Mouse (Mus musculus) kidney, postnatal 0 days (tissue): ENCODE measurements at regions not wholly inside any gene's neighbourhood (a gene's known extent, or its start where the extent isn't known, plus 50 kb on each side); places are given as distances from the start of the nearest gene placed in this dataset.

Source experiments
- ATAC-seq: fragments of 200-750 bp; cut with Nextera tagmentation; replicated peaks from 2 replicates; pipeline ENCODE4 v1.8.0; 2017; ENCODE audit warnings: low read depth, moderate number of reproducible peaks, moderate TSS enrichment, moderate library complexity; ENCODE audit not compliant: low FRiP score
- DNase-seq: peaks from one replicate; pipeline ENCODE4 v3.0.0-alpha.2; 2016; ENCODE audit warnings: low spot score
- H3K27ac ChIP-seq: fragments of 300-500 bp; sonication (generic); 2 replicates; pipeline ENCODE4 v1.5.1; 2014; ENCODE audit warnings: mild to moderate bottlenecking
- H3K27me3 ChIP-seq: fragments of 300-500 bp; sonication (generic); 2 replicates; pipeline ENCODE4 v1.6.1; 2014; ENCODE audit warnings: low read length, mixed read lengths; ENCODE audit not compliant: insufficient read depth
- H3K36me3 ChIP-seq: fragments of 300-500 bp; sonication (generic); 2 replicates; pipeline ENCODE4 v1.6.1; 2014; ENCODE audit warnings: low read length, mixed read lengths; ENCODE audit not compliant: insufficient read depth
- H3K4me1 ChIP-seq: fragments of 300-500 bp; sonication (generic); replicated peaks from 2 replicates; pipeline ENCODE4 v1.6.1; 2014; ENCODE audit warnings: antibody characterized with exemption, low read length, mixed read lengths; ENCODE audit not compliant: insufficient read depth
- H3K4me2 ChIP-seq: fragments of 300-500 bp; sonication (generic); 2 replicates; pipeline ENCODE4 v1.6.1; 2014; ENCODE audit warnings: mild to moderate bottlenecking, low read length, moderate library complexity, mixed read lengths
- H3K4me3 ChIP-seq: fragments of 300-500 bp; sonication (generic); replicated peaks from 2 replicates; pipeline ENCODE4 v1.5.1; 2014; ENCODE audit warnings: low read depth, low read length
- H3K9ac ChIP-seq: fragments of 300-500 bp; sonication (generic); 2 replicates; pipeline ENCODE4 v1.6.1; 2014; ENCODE audit warnings: low read depth, low read length
- H3K9me3 ChIP-seq: fragments of 300-500 bp; sonication (generic); replicated peaks from 2 replicates; pipeline ENCODE4 v1.6.1; 2016; ENCODE audit warnings: low read length, inconsistent platforms, mixed read lengths
- CTCF ChIP-seq: IDR thresholded peaks from 2 replicates; pipeline ENCODE4 v1.5.1; 2016; ENCODE audit warnings: antibody characterized with exemption, low read depth, mild to moderate bottlenecking, moderate library complexity
- WGBS: fragments of 180-500 bp; shearing (Covaris S2); extraction: QIAGEN DNeasy Blood & Tissue Kit; methylation state at CpG from one replicate; pipeline ENCODE4 v1.1.7; 2014; 5-methylcytosine and 5-hydroxymethylcytosine counted together

- no peak overlapping the region for H3K4me2 ChIP-seq
- TF ChIP-seq CTCF: no peak
- H3K9ac ChIP-seq: no peak overlapping the region
- peaks cover 7% of the 10 kb centered on the region; the same call in 1 of the 2 replicates for H3K4me1 ChIP-seq
- no peaks in the 10 kb centered on the region for H3K9me3 ChIP-seq
- no peaks in the 10 kb centered on the region for H3K27me3 ChIP-seq
- no peak overlapping the region for H3K4me3 ChIP-seq
- ATAC-seq (no peak), DNase-seq (no peak)
- H3K36me3 ChIP-seq: no peaks in the 10 kb centered on the region
- no peak overlapping the region for H3K27ac ChIP-seq
Measured at GRCm38 (mm10) chr7:83481655-83482054, 103.1 kb upstream of the Tmc3 start.

GRCm38 (mm10) chr7:83482254-83482653, 102.5 kb upstream of the Tmc3 start:
- H3K9me3 ChIP-seq: no peaks in the 10 kb centered on the region
- no peaks in the 10 kb centered on the region for H3K36me3 ChIP-seq
- no peak overlapping the region for H3K4me2 ChIP-seq
- DNase-seq: no peak
- 61% methylated on average over 3 of the region's 3 CpGs for WGBS
- no peak overlapping the region for H3K9ac ChIP-seq
- TF ChIP-seq CTCF: no peak
- H3K27ac ChIP-seq: no peak overlapping the region
- H3K27me3 ChIP-seq: no peaks in the 10 kb centered on the region
- H3K4me3 ChIP-seq: no peak overlapping the region
- ATAC-seq: no peak
- H3K4me1 ChIP-seq: peaks cover 7% of the 10 kb centered on the region; the same call in 1 of the 2 replicates

GRCm38 (mm10) chr7:83482671-83483304, 101.9 kb upstream of the Tmc3 start:
- DNase-seq (peak; percentile 50), ATAC-seq (no peak)

GRCm38 (mm10) chr7:83486156-83486750, 98.5 kb upstream of the Tmc3 start:
- Histone ChIP-seq H3K36me3 (no peaks in the 10 kb centered on the region), H3K4me3 (no peak overlapping the region), H3K4me2 (no peak overlapping the region), H3K9me3 (no peaks in the 10 kb centered on the region), H3K27ac (no peak overlapping the region), H3K9ac (no peak overlapping the region), H3K27me3 (no peaks in the 10 kb centered on the region), H3K4me1 (peaks cover 7% of the 10 kb centered on the region; the same call in 1 of the 2 replicates)
- WGBS: 51% methylated on average over 2 of the region's 2 CpGs
- ATAC-seq (no peak), DNase-seq (no peak)
- no peak for TF ChIP-seq CTCF

More at GRCm38 (mm10) chr7:83482671-83483304, 101.9 kb upstream of the Tmc3 start:
- TF ChIP-seq CTCF: no peak
- H3K36me3 ChIP-seq: no peaks in the 10 kb centered on the region
- no peak overlapping the region for H3K4me2 ChIP-seq
- H3K4me1 ChIP-seq: peaks cover 7% of the 10 kb centered on the region; the same call in 1 of the 2 replicates
- no peaks in the 10 kb centered on the region for H3K27me3 ChIP-seq
- 28% methylated on average over 7 of the region's 7 CpGs for WGBS
- no peak overlapping the region for H3K9ac ChIP-seq
- H3K27ac ChIP-seq: no peak overlapping the region
- no peak overlapping the region for H3K4me3 ChIP-seq
- no peaks in the 10 kb centered on the region for H3K9me3 ChIP-seq

GRCm38 (mm10) chr7:83489790-83490189, 94.9 kb upstream of the Tmc3 start:
- Histone ChIP-seq H3K4me3 (no peak overlapping the region), H3K4me2 (no peak overlapping the region), H3K27ac (no peak overlapping the region), H3K4me1 (no peaks in the 10 kb centered on the region), H3K9me3 (no peaks in the 10 kb centered on the region), H3K27me3 (no peaks in the 10 kb centered on the region), H3K36me3 (no peaks in the 10 kb centered on the region), H3K9ac (no peak overlapping the region)
- ATAC-seq (no peak; the same call in 1 of the 2 replicates), DNase-seq (peak; percentile 75)
- peak; percentile 92 for TF ChIP-seq CTCF
- WGBS: 77% methylated on average over 1 of the region's 1 CpGs

- Histone ChIP-seq H3K36me3 (no peaks in the 10 kb centered on the region), H3K4me1 (no peaks in the 10 kb centered on the region), H3K4me3 (no peak overlapping the region), H3K4me2 (no peak overlapping the region), H3K27ac (no peak overlapping the region), H3K9ac (no peak overlapping the region), H3K27me3 (no peaks in the 10 kb centered on the region), H3K9me3 (no peaks in the 10 kb centered on the region)
- ATAC-seq: no peak
- DNase-seq: no peak
- WGBS: 79% methylated on average over 2 of the region's 2 CpGs
- TF ChIP-seq CTCF: no peak
Measured at GRCm38 (mm10) chr7:83504996-83505645, 79.6 kb upstream of the Tmc3 start.
